Mouse (Mus musculus): ENCODE measurements around the gene Gm28729. TPM values are rescaled to one million over a fixed set of nuclear protein-coding genes. Genes with fewer than 3 reads are reported as not detected.
"Not testable (repeated sequence)": the region's sequence is repeated elsewhere in the genome, so short reads cannot be mapped to it uniquely, and the experiment has no call there.

Gene Gm28729
- polyA plus RNA-seq, 1 experiment = not detected

DNA sequence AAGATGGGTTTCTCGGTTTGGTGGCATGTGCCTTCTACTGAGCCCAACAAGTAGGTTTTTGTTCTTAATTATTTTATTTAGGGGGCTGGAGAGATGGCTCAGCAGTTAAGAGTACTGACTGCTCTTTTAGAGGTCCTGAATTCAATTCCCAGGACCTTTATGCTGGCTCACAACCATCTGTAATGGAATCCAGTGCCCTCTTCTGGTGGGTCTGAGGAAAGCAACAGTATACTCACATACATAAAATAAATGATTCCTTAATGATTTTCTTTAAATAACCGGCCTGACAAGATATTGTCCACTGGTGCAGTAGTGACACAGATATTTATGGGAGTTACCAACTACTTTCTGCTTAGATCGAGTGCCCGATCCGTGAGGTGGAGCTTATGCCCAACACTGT is 1.9 kb downstream of the Gm28729 start:
- Histone ChIP-seq H3K27me3 (ENCODE audit: control insufficient read depth, insufficient read depth, low read length) (no peaks in the 10 kb centered on the region), H3K36me3 (ENCODE audit: control insufficient read depth, insufficient read depth, low read length) (no peaks in the 10 kb centered on the region), H3K4me3 (ENCODE audit: extremely low read depth, insufficient read depth, insufficient read length) (no peak overlapping the region), H3K27ac (ENCODE audit: insufficient read depth, low read length) (no peak overlapping the region), H3K4me1 (ENCODE audit: control insufficient read depth, insufficient read depth, insufficient read length) (no peaks in the 10 kb centered on the region)
- TF ChIP-seq POLR2A (IDR thresholded peaks at IDR 0.05; ENCODE audit: low read depth, low read length) (no peak), CTCF (IDR thresholded peaks at IDR 0.05; ENCODE audit: extremely low read depth, insufficient read depth, insufficient read length, insufficient replicate concordance) (no peak)
- DNase-seq (ENCODE audit: low read depth in 1 of 2, low spot score in 2 of 2) = no peak
- WGBS = 92% methylated on average over 5 of the region's 5 CpGs

DNA sequence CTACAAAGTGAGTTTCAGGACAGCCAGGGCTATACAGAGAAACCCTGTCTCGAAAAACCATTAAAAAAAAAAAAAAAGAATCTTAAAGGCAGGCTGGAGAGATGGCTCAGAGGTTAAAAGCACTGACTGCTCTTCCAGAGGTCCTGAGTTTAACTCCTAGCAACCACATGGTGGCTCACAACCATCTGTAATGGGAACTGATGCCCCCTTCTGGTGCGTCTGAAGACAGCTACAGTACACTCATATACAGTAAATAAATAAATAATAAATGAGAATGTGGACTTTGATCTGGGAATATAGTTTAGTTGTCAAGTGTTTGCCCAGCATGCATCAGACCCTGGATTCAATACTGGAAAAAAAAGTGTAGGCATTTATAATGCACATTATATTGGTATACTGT is 3.5 kb downstream of the Gm28729 start:
- WGBS = 91% methylated on average over 2 of the region's 2 CpGs
- H3K36me3 ChIP-seq (ENCODE audit: control insufficient read depth, insufficient read depth, low read length); H3K27ac ChIP-seq (ENCODE audit: insufficient read depth, low read length); H3K4me3 ChIP-seq (ENCODE audit: extremely low read depth, insufficient read depth, insufficient read length); H3K27me3 ChIP-seq (ENCODE audit: control insufficient read depth, insufficient read depth, low read length); H3K4me1 ChIP-seq (ENCODE audit: control insufficient read depth, insufficient read depth, insufficient read length); DNase-seq (ENCODE audit: low read depth in 1 of 2, low spot score in 2 of 2): not testable (repeated sequence)

DNA sequence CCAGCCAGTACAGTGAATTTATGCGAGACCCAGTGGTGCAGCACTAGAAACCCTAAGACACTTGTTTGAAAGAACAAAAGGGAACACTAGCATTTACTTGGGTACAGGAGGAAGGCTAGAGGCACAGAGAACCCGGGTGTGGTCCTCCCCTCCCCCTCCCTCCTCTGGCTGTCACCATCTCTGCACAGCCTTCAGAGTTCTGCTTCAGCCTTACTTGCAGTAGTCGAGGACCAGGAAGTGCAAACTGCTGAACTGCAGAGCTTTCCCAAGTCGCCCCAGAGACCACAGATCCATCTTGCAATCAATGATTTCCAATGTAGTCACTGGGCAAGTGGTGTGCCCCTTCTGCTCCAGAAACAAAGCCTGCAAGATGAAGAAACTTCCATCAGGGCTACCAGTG is 7.6 kb downstream of the Gm28729 start:
- no peaks in the 10 kb centered on the region for H3K27me3 ChIP-seq (ENCODE audit: control insufficient read depth, insufficient read depth, low read length)
- no peak overlapping the region for H3K4me3 ChIP-seq (ENCODE audit: extremely low read depth, insufficient read depth, insufficient read length)
- H3K36me3 ChIP-seq (ENCODE audit: control insufficient read depth, insufficient read depth, low read length) = no peaks in the 10 kb centered on the region
- H3K4me1 ChIP-seq (ENCODE audit: control insufficient read depth, insufficient read depth, insufficient read length) = no peaks in the 10 kb centered on the region
- TF ChIP-seq POLR2A (IDR thresholded peaks at IDR 0.05; ENCODE audit: low read depth, low read length) (no peak), CTCF (IDR thresholded peaks at IDR 0.05; ENCODE audit: extremely low read depth, insufficient read depth, insufficient read length, insufficient replicate concordance) (no peak)
- WGBS = 18% methylated on average over 4 of the region's 4 CpGs
- no peak for DNase-seq (ENCODE audit: low read depth in 1 of 2, low spot score in 2 of 2)
- no peak overlapping the region for H3K27ac ChIP-seq (ENCODE audit: insufficient read depth, low read length)

DNA sequence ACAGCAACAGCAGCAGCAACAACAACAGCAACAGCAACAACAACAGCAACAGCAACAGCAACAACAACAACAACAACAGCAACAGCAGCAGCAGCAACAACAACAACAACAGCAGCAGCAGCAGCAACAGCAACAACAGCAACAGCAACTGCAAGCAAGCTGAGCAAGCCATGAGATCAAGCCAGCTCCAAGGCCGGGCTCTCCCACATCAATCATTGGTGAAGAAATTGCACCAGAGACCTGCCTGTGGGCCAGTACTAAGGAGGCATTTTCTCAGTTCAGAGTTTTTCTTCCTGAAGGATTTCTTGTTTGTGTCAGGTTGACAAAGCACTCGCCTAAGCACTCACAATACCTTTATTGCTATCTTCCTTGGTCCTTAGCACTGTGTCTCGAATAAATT is 8.3 kb downstream of the Gm28729 start:
- no peak overlapping the region for H3K27ac ChIP-seq (ENCODE audit: insufficient read depth, low read length)
- H3K27me3 ChIP-seq (ENCODE audit: control insufficient read depth, insufficient read depth, low read length) = no peaks in the 10 kb centered on the region
- 79% methylated on average over 3 of the region's 3 CpGs for WGBS
- no peaks in the 10 kb centered on the region for H3K36me3 ChIP-seq (ENCODE audit: control insufficient read depth, insufficient read depth, low read length)
- H3K4me3 ChIP-seq (ENCODE audit: extremely low read depth, insufficient read depth, insufficient read length) = no peak overlapping the region
- no peak for DNase-seq (ENCODE audit: low read depth in 1 of 2, low spot score in 2 of 2)
- no peak for TF ChIP-seq POLR2A (IDR thresholded peaks at IDR 0.05; ENCODE audit: low read depth, low read length)
- TF ChIP-seq CTCF (IDR thresholded peaks at IDR 0.05; ENCODE audit: extremely low read depth, insufficient read depth, insufficient read length, insufficient replicate concordance) = no peak
- no peaks in the 10 kb centered on the region for H3K4me1 ChIP-seq (ENCODE audit: control insufficient read depth, insufficient read depth, insufficient read length)

DNA sequence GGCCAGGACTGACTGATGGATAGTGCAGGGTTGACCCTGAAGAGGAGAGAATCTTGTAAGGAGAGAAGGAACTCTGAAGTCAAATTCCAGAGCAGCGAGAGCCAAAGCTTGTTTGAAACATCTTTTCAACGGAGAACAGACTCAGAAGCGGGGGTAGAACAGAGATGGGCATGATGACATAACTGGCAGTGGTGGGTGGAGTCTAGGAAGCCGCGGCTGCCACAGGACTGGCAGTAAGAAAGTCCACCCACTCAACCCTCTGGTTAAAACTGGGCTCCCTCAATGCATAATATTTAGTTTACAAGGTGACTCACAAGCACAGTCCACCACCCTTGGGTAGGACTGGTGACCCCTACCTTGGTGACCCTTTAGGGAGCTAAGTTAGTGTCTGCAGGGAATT is 9.3 kb downstream of the Gm28729 start:
- no peak for DNase-seq (ENCODE audit: low read depth in 1 of 2, low spot score in 2 of 2)
- TF ChIP-seq CTCF (IDR thresholded peaks at IDR 0.05; ENCODE audit: extremely low read depth, insufficient read depth, insufficient read length, insufficient replicate concordance) (no peak), POLR2A (IDR thresholded peaks at IDR 0.05; ENCODE audit: low read depth, low read length) (no peak)
- Histone ChIP-seq H3K27ac (ENCODE audit: insufficient read depth, low read length) (no peak overlapping the region), H3K36me3 (ENCODE audit: control insufficient read depth, insufficient read depth, low read length) (no peaks in the 10 kb centered on the region), H3K4me1 (ENCODE audit: control insufficient read depth, insufficient read depth, insufficient read length) (no peaks in the 10 kb centered on the region), H3K27me3 (ENCODE audit: control insufficient read depth, insufficient read depth, low read length) (no peaks in the 10 kb centered on the region), H3K4me3 (ENCODE audit: extremely low read depth, insufficient read depth, insufficient read length) (no peak overlapping the region)
- WGBS = 38% methylated on average over 5 of the region's 5 CpGs

DNA sequence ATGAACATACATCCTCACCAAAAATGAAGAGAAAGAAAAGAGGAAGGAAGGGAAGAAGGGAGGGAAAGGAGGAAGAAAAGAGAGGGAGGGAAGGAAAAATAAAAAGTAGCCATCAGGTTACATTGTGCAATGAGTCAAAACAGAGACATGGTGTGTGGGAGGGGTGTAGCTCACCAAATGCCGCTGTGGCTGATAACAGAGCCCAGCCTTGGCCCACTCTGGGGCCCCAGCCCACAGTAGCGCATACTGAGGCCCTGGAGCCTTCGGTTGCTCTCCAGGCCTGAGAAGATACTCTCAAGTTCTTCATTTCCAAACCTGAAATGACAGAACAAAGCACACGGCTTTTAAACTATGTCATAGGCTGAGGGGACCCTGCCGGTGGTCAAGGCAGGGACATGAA is 10.8 kb downstream of the Gm28729 start:
- H3K4me1 ChIP-seq (ENCODE audit: control insufficient read depth, insufficient read depth, insufficient read length) = no peaks in the 10 kb centered on the region

DNA sequence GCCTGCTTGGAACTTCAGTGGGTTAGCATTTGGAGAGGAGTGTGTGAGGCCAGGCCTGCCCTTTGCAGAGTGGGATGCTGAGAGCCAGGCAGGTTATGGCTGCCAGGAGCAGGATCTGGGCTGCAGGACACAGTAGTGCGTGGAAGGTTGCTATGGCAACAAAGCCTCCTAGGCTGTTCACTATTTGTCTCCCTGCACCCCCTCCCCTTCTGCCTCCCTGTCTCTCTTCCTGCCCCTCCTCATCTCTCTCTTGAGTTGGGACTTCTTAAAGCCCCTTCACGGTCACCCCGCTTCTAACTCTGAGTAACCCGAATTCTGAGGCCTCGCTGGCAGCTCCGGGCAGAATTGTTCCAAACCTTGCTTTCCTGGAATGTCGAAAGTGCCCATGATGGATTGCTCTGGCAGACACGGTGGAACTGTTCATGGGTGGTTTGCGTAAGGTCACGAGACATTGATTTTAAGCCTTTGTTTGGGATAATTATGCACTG is 19.0 kb downstream of the Gm28729 start:
- Histone ChIP-seq H3K27me3 (ENCODE audit: control insufficient read depth, insufficient read depth, low read length) (no peaks in the 10 kb centered on the region), H3K4me3 (ENCODE audit: extremely low read depth, insufficient read depth, insufficient read length) (no peak overlapping the region), H3K4me1 (ENCODE audit: control insufficient read depth, insufficient read depth, insufficient read length) (no peaks in the 10 kb centered on the region), H3K36me3 (ENCODE audit: control insufficient read depth, insufficient read depth, low read length) (no peaks in the 10 kb centered on the region), H3K27ac (ENCODE audit: insufficient read depth, low read length) (no peak overlapping the region)
- WGBS = 83% methylated on average over 10 of the region's 10 CpGs
- no peak for TF ChIP-seq CTCF (IDR thresholded peaks at IDR 0.05; ENCODE audit: extremely low read depth, insufficient read depth, insufficient read length, insufficient replicate concordance)
- TF ChIP-seq POLR2A (IDR thresholded peaks at IDR 0.05; ENCODE audit: low read depth, low read length) = no peak
- DNase-seq (ENCODE audit: low read depth in 1 of 2, low spot score in 2 of 2) = no peak

More for the DNA sequence above, 10.8 kb downstream of the Gm28729 start:
- no peak overlapping the region for H3K4me3 ChIP-seq (ENCODE audit: extremely low read depth, insufficient read depth, insufficient read length)
- DNase-seq (ENCODE audit: low read depth in 1 of 2, low spot score in 2 of 2) = no peak
- no peaks in the 10 kb centered on the region for H3K36me3 ChIP-seq (ENCODE audit: control insufficient read depth, insufficient read depth, low read length)
- TF ChIP-seq POLR2A (IDR thresholded peaks at IDR 0.05; ENCODE audit: low read depth, low read length) = no peak
- no peak for TF ChIP-seq CTCF (IDR thresholded peaks at IDR 0.05; ENCODE audit: extremely low read depth, insufficient read depth, insufficient read length, insufficient replicate concordance)
- WGBS = 69% methylated on average over 5 of the region's 5 CpGs
- no peak overlapping the region for H3K27ac ChIP-seq (ENCODE audit: insufficient read depth, low read length)
- H3K27me3 ChIP-seq (ENCODE audit: control insufficient read depth, insufficient read depth, low read length) = no peaks in the 10 kb centered on the region

Data from spleen, adult 2 months (tissue).